Mouse (Mus musculus): ENCODE results near the gene Cd99l2.
"Not testable (repeated sequence)": the region's sequence is repeated elsewhere in the genome, so short reads cannot be mapped to it uniquely, and the experiment has no call there.

The Cd99l2 gene

DNA sequence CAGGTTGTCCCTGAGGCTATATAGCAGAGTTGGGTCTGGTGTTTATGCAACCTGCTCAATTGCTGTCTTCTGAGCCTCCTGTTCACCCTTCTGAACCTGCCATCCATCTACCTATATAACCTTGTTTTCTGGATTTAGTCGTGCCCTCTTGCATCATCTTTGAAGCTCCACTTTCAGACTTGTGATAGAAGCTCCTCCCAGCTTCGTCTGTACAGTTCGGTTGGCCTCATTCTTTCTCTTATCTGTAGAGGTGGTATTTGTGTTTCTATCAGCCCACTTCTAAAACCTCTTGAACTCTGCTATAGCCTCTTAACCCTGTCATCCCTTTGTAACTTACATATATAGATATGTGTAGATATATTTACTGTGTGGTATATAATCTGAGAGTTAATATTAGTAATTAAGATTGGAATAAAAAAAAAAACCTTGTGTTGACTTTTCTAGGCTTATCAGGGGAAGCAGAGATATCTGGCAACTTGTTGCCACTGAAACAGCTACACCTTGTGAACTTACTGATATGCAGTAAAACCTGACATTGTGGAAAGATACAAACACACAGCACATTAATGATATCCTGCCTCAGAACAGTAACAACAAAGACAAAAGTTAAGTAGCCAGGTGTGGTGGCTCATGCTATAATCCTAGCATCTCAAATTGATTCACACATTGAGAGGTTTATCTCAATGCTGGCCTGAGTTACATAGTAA, 33.1 kb upstream of the Cd99l2 start:
- no peaks in the 10 kb centered on the region for H3K36me3 ChIP-seq (ENCODE audit: insufficient read depth, low read length)
- H3K27me3 ChIP-seq (ENCODE audit: insufficient read depth, low read length), result no peaks in the 10 kb centered on the region
- TF ChIP-seq CTCF (conservative IDR thresholded peaks at IDR 0.05; ENCODE audit: low read length), result no peak
- no peak for TF ChIP-seq NANOG (IDR thresholded peaks at IDR 0.05; ENCODE audit: borderline replicate concordance, low read length)
- TF ChIP-seq POU5F1 (IDR thresholded peaks at IDR 0.05; ENCODE audit: borderline replicate concordance, low read length), result no peak
- H3K4me3 ChIP-seq (replicated peaks; ENCODE audit: low read length), result no peak overlapping the region
- no peaks in the 10 kb centered on the region; the same call in 1 of the 2 replicates for H3K4me1 ChIP-seq (replicated peaks; ENCODE audit: low read depth, low read length)
- H3K9me3 ChIP-seq (ENCODE audit: low read length), result no peaks in the 10 kb centered on the region

DNA sequence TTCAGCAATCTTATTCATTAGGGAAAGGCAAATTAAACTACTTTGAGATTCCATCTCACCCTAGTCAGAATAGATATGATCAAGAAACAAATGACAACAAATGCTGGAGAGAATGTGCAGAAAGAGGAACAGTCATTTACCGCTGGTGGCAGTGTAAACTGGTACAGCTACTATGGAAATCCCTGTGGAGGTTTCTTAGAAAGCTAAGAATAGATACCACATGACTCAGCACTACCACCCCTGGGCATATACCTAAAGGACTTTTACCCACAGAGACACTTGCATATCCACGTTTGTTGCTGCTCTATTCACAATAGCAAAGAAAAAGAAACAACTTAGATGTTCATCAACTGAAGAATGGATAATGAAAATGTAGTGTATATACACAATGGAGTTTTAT, 31.7 kb upstream of the Cd99l2 start:
- Histone ChIP-seq H3K4me3 (replicated peaks; ENCODE audit: low read length) (no peak overlapping the region), H3K36me3 (ENCODE audit: insufficient read depth, low read length) (no peaks in the 10 kb centered on the region), H3K27me3 (ENCODE audit: insufficient read depth, low read length) (no peaks in the 10 kb centered on the region), H3K4me1 (replicated peaks; ENCODE audit: low read depth, low read length) (no peaks in the 10 kb centered on the region; the same call in 1 of the 2 replicates), H3K9me3 (ENCODE audit: low read length) (no peaks in the 10 kb centered on the region)
- TF ChIP-seq POU5F1 (IDR thresholded peaks at IDR 0.05; ENCODE audit: borderline replicate concordance, low read length) (no peak), CTCF (conservative IDR thresholded peaks at IDR 0.05; ENCODE audit: low read length) (no peak), NANOG (IDR thresholded peaks at IDR 0.05; ENCODE audit: borderline replicate concordance, low read length) (no peak)

DNA sequence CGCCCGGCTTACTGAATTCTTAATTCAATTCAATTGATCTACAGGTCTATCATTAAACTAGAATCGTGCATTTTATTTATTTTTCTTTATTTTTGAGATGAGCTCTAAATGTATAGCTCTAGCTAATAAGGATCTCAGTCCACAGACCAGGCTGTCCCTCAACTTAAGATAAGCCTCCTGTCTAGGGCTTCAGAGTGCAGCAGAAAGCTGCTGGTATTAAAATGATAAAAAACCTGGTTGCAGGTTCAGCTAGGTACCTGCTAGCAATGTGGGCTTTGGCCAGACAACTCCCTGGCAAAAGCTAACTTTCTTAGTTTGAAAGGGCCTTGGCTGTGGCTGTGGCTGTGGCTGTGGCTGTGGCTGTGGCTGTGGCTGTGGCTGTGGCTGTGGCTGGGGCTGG, 30.2 kb upstream of the Cd99l2 start:
- no peak overlapping the region for H3K4me3 ChIP-seq (replicated peaks; ENCODE audit: low read length)
- H3K36me3 ChIP-seq (ENCODE audit: insufficient read depth, low read length), result no peaks in the 10 kb centered on the region
- H3K9me3 ChIP-seq (ENCODE audit: low read length), result no peaks in the 10 kb centered on the region
- H3K27me3 ChIP-seq (ENCODE audit: insufficient read depth, low read length), result no peaks in the 10 kb centered on the region
- TF ChIP-seq POU5F1 (IDR thresholded peaks at IDR 0.05; ENCODE audit: borderline replicate concordance, low read length), result no peak
- TF ChIP-seq CTCF (conservative IDR thresholded peaks at IDR 0.05; ENCODE audit: low read length), result no peak
- TF ChIP-seq NANOG (IDR thresholded peaks at IDR 0.05; ENCODE audit: borderline replicate concordance, low read length), result no peak
- no peaks in the 10 kb centered on the region; the same call in 1 of the 2 replicates for H3K4me1 ChIP-seq (replicated peaks; ENCODE audit: low read depth, low read length)

DNA sequence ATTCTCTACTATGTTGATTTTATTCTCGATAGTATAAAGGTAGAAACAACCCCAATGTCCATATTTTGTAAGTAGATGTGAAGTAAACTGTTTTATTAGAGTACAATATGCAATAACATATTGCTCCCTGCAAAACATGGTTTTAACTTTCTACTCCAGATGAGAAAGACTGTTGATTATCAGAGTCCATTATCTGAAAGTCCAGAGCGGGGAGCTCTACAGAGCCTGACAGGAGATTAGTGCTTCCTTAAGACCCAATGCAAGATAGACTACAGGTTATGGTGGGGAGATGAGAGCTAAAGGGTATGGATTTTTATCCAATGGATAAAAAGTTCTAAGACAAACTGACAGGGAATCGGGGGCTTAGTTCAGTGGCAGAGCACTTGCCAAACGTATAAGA, 26.6 kb upstream of the Cd99l2 start:
- no peak for TF ChIP-seq POU5F1 (IDR thresholded peaks at IDR 0.05; ENCODE audit: borderline replicate concordance, low read length)
- TF ChIP-seq NANOG (IDR thresholded peaks at IDR 0.05; ENCODE audit: borderline replicate concordance, low read length), result no peak
- no peak for TF ChIP-seq CTCF (conservative IDR thresholded peaks at IDR 0.05; ENCODE audit: low read length)

DNA sequence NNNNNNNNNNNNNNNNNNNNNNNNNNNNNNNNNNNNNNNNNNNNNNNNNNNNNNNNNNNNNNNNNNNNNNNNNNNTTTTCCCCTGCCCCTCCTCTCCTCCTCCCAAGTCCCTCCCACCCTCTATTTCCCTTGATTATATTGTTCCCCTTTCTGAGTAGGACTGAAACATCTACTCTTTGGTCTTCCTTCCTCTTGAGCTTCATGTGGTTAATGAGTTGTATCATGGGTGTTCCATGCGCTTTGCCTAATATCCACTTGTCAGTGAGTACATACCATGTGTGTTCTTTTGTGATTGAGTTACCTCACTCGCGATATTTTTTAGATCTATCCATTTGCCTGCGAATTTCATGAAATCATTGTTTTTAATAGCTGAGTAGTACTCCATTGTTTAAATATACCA, 13.9 kb upstream of the Cd99l2 start:
- not testable (repeated sequence) for H3K4me3 ChIP-seq (replicated peaks; ENCODE audit: low read length); H3K27me3 ChIP-seq (ENCODE audit: insufficient read depth, low read length)

More for the DNA sequence above, 26.6 kb upstream of the Cd99l2 start:
- Histone ChIP-seq H3K36me3 (ENCODE audit: insufficient read depth, low read length) (no peaks in the 10 kb centered on the region), H3K9me3 (ENCODE audit: low read length) (no peaks in the 10 kb centered on the region), H3K4me3 (replicated peaks; ENCODE audit: low read length) (no peak overlapping the region), H3K4me1 (replicated peaks; ENCODE audit: low read depth, low read length) (no peaks in the 10 kb centered on the region; the same call in 1 of the 2 replicates), H3K27me3 (ENCODE audit: insufficient read depth, low read length) (no peaks in the 10 kb centered on the region)

DNA sequence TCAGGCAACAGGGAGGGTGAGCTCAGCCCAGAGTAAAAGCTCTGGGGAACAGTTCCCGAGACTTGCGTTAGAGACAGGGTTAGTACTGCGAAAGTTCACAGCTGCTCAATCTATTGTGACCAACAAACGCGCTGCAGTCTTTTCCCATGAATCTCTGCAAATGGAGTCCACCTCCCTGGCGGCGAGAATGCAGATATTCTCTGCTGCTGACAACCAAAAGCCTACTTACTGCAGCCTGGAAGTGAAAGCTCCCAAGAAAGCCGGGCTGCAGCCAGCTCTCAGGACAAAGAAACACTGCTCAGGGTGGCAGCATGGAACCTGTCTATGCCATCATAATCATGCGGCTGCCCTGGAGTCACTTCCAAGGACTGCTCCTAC, 619 bp upstream of the Cd99l2 start:
- Histone ChIP-seq H3K9me3 (ENCODE audit: low read length) (no peaks in the 10 kb centered on the region), H3K4me1 (replicated peaks; ENCODE audit: low read depth, low read length) (peaks cover 11% of the 10 kb centered on the region; the same call in 1 of the 2 replicates), H3K27me3 (ENCODE audit: insufficient read depth, low read length) (peaks cover 3% of the 10 kb centered on the region; the same call in 1 of the 2 replicates), H3K4me3 (replicated peaks; ENCODE audit: low read length) (peak overlapping the region; percentile 77), H3K36me3 (ENCODE audit: insufficient read depth, low read length) (no peaks in the 10 kb centered on the region)
- TF ChIP-seq POU5F1 (IDR thresholded peaks at IDR 0.05; ENCODE audit: borderline replicate concordance, low read length), result no peak
- TF ChIP-seq CTCF (conservative IDR thresholded peaks at IDR 0.05; ENCODE audit: low read length), result no peak
- no peak for TF ChIP-seq NANOG (IDR thresholded peaks at IDR 0.05; ENCODE audit: borderline replicate concordance, low read length)

More for the DNA sequence above, 13.9 kb upstream of the Cd99l2 start:
- not testable (repeated sequence) for H3K9me3 ChIP-seq (ENCODE audit: low read length); H3K4me1 ChIP-seq (replicated peaks; ENCODE audit: low read depth, low read length); H3K36me3 ChIP-seq (ENCODE audit: insufficient read depth, low read length)

DNA sequence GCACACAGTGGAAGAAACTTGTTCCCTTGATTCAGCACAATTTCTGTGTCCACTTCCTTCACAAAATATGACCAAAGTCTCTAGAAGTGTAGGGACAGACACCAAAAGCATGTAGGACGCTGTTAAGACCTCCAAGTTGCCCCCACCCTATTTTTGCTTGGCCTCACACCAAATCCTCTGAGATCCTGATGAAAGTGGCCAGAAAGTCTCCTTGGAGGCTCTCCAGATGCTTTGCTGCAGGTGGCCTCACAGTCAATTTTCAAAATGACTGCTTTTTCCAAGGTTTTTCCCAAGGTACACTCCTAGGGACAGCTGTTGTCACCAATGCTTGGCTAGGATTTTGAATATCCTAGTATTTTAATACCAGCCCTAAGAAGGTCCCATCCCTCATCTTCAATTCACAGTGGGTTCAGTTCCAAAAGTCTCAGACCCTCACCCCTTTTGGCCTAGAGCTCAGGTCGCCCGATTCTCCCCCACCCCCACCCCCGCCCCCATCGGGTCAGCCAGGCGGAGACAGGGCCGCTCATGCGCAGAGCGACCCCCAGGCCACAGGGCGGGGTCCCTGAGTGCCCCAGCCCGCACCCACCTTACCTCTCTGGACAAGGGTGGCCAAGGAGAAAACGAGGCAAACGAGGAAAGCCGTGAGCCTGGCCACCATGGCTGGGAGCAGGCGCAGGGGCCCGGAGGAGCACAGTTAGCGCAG, 567 bp downstream of the Cd99l2 start:
- no peaks in the 10 kb centered on the region; the same call in 1 of the 2 replicates for H3K27me3 ChIP-seq (ENCODE audit: insufficient read depth, low read length)
- peaks cover 11% of the 10 kb centered on the region; the same call in 1 of the 2 replicates for H3K4me1 ChIP-seq (replicated peaks; ENCODE audit: low read depth, low read length)
- peak overlapping the region; percentile 77 for H3K4me3 ChIP-seq (replicated peaks; ENCODE audit: low read length)
- H3K9me3 ChIP-seq (ENCODE audit: low read length), result no peaks in the 10 kb centered on the region
- TF ChIP-seq POU5F1 (IDR thresholded peaks at IDR 0.05; ENCODE audit: borderline replicate concordance, low read length), result no peak
- no peak for TF ChIP-seq CTCF (conservative IDR thresholded peaks at IDR 0.05; ENCODE audit: low read length)
- no peak for TF ChIP-seq NANOG (IDR thresholded peaks at IDR 0.05; ENCODE audit: borderline replicate concordance, low read length)
- no peaks in the 10 kb centered on the region for H3K36me3 ChIP-seq (ENCODE audit: insufficient read depth, low read length)

DNA sequence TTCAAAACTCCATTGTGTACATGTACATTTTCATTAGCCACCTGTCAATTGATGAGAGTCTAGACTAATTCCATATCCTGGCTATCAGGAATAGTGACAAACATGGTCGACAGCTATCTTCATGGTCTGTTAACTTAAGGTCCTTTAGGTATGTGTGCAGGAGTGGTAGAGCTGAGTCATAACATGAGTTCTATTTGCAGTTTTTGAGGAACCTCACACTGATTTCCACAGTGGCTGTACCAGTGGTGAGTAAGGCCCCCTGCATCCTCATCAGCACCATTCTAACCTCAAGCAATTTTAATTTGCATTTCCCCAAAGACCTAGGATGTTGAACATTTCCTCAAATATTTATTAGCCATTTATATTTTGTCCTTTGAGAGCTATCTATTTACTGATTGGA, 3.3 kb downstream of the Cd99l2 start:
- TF ChIP-seq POU5F1 (IDR thresholded peaks at IDR 0.05; ENCODE audit: borderline replicate concordance, low read length) (no peak), NANOG (IDR thresholded peaks at IDR 0.05; ENCODE audit: borderline replicate concordance, low read length) (no peak), CTCF (conservative IDR thresholded peaks at IDR 0.05; ENCODE audit: low read length) (no peak)
- H3K36me3 ChIP-seq (ENCODE audit: insufficient read depth, low read length), result no peaks in the 10 kb centered on the region
- H3K9me3 ChIP-seq (ENCODE audit: low read length), result no peaks in the 10 kb centered on the region
- H3K4me1 ChIP-seq (replicated peaks; ENCODE audit: low read depth, low read length), result peaks cover 11% of the 10 kb centered on the region; the same call in 1 of the 2 replicates
- no peaks in the 10 kb centered on the region for H3K27me3 ChIP-seq (ENCODE audit: insufficient read depth, low read length)
- H3K4me3 ChIP-seq (replicated peaks; ENCODE audit: low read length), result no peak overlapping the region
